Mouse (Mus musculus): ENCODE measurements around the gene Fpr-rs4. TPM values are rescaled to one million over a fixed set of nuclear protein-coding genes. Genes with fewer than 3 reads are reported as not detected.
"Not testable (repeated sequence)": the region's sequence is repeated elsewhere in the genome, so short reads cannot be mapped to it uniquely, and the experiment has no call there.

Fpr-rs4 gene
- not detected in 2 replicates for polyA plus RNA-seq (2016; fragmentation: Nextera tagmentation; extraction: Ambion mirVana)

DNA sequence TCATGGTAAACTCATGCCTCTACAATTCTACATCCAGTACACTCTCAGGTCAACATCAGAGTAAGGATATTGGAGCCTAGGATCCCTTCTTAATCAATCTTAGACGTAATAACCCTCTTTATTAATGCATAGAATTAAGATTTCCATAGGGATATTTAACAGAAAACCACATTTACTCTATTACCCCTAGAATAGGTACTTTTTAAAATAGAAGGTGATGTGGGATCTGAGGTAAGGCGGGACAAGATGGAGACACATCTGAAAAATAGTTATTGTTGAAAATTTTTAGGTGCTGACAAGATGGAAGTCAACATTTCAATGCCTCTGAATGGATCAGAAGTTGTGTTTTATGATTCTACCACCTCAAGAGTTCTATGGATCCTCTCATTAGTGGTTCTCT is at the start of gene Fpr-rs4:
Gene Fpr-rs4 (plus strand): TSS at position 301 of the 400 bp plus-strand sequence.
- Histone ChIP-seq H3K9me3 (replicated peaks) (peaks cover 2% of the 10 kb centered on the region; the same call in 1 of the 2 replicates), H3K27me3 (replicated peaks) (no peaks in the 10 kb centered on the region), H3K4me3 (no peak within 1 kb of the TSS), H3K27ac (ENCODE audit: poor library complexity, severe bottlenecking) (no peak within 1 kb of the TSS), H3K36me3 (no peaks in the 10 kb centered on the region), H3K4me2 (no peak within 1 kb of the TSS), H3K4me1 (replicated peaks) (no peaks in the 10 kb centered on the region), H3K9ac (no peak within 1 kb of the TSS)
- ATAC-seq (ENCODE audit: insufficient number of reproducible peaks, low FRiP score) = no peak
- WGBS = 48% methylated on average over 2 of the region's 2 CpGs

DNA sequence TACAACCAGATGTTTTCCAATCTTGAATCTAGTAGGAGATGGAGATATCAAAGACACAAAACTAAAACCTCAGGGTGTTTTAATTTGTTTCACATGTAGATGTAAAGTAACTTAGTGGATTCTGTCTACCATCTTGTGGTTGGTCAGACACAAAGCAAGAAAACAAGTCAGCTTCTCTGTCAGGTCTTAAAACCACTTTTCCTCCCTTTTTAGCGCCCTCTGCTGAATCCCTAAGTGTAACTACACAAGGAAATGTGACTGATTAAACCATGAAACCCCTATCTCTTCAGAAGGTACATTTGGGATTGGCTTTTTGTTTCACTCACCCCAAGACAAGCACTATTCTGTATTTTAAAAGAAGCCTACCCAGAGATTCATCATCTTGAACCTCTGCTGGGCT is 48.1 kb upstream of the Fpr-rs4 start:
- H3K4me2 ChIP-seq = no peak overlapping the region
- H3K27ac ChIP-seq (ENCODE audit: poor library complexity, severe bottlenecking) = no peak overlapping the region
- no peaks in the 10 kb centered on the region for H3K4me1 ChIP-seq (replicated peaks)
- H3K4me3 ChIP-seq = no peak overlapping the region
- H3K9me3 ChIP-seq (replicated peaks) = peaks cover 10% of the 10 kb centered on the region
- ATAC-seq (ENCODE audit: insufficient number of reproducible peaks, low FRiP score) = no peak
- no peaks in the 10 kb centered on the region for H3K36me3 ChIP-seq
- no peak overlapping the region for H3K9ac ChIP-seq
- H3K27me3 ChIP-seq (replicated peaks) = no peaks in the 10 kb centered on the region
- 13% methylated on average over 1 of the region's 1 CpGs for WGBS

DNA sequence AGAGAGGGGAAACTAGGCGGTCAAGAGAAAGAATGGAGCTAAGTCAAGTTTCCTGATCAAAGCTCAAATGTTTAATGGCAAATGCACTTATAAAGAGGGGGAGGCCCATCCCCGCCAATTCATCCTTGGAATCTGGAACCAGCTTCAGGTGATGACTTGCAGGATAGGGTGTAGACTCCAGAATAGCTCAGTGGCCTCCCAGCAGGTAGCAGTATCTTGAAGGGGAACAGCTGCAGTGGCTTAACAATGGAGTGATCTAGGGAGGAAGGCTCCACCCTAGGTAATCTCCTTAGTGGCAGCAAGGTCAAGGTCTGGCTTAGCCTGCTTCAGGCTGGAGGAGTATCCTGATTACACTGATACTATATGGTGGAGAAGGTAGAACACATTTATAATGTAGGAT is 40.3 kb upstream of the Fpr-rs4 start:
- not testable (repeated sequence) for H3K27ac ChIP-seq (ENCODE audit: poor library complexity, severe bottlenecking)
- 62% methylated on average over 2 of the region's 2 CpGs for WGBS

DNA sequence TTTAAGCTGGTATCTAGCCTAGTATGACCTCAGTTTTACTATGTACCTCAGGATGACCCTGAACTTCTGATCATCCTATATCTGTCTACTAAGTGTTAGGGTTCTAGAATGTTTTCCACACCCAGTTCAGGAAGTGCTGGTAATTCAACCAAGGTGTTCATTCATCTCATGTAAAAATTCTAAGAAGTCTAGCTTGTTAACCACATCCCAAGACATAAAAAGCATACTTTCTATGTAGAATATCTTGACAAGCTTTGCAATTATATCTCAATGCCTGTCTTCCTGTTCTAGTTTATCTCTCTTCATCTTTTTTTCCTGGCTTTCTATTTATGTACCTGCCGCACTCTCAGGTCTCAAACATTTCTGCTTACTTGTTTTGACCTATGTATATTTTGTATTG is 16.8 kb upstream of the Fpr-rs4 start:
- Histone ChIP-seq H3K9me3 (replicated peaks) (no peaks in the 10 kb centered on the region), H3K4me3 (no peak overlapping the region), H3K27me3 (replicated peaks) (no peaks in the 10 kb centered on the region), H3K27ac (ENCODE audit: poor library complexity, severe bottlenecking) (no peak overlapping the region), H3K36me3 (no peaks in the 10 kb centered on the region), H3K4me2 (no peak overlapping the region), H3K9ac (no peak overlapping the region), H3K4me1 (replicated peaks) (no peaks in the 10 kb centered on the region)
- ATAC-seq (ENCODE audit: insufficient number of reproducible peaks, low FRiP score) = no peak
- WGBS = 88% methylated on average over 1 of the region's 1 CpGs

More for the DNA sequence above, 40.3 kb upstream of the Fpr-rs4 start:
- H3K27me3 ChIP-seq (replicated peaks); H3K9ac ChIP-seq; H3K4me1 ChIP-seq (replicated peaks); H3K4me2 ChIP-seq; ATAC-seq (ENCODE audit: insufficient number of reproducible peaks, low FRiP score); H3K36me3 ChIP-seq; H3K4me3 ChIP-seq: not testable (repeated sequence)
- H3K9me3 ChIP-seq (replicated peaks) = peaks cover 15% of the 10 kb centered on the region

DNA sequence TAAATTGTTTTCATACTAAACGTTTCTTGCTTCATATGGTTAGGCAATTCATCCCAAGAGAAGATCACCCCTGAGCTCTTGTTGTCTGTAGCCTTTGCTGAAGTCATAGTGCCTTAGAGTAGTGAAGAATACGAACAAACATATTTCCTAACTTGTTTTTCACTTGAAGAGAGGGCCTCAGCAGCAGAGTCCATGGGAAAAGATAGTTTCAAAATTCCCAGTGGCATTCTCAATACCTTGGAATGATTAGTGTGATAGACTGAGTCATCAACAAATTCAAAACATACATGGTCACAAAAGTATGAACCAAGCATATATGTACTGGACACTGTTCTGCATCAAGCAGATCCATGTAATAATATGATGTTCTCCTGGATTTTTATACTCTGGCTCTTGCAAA is 27.6 kb downstream of the Fpr-rs4 start, which contains the start of gene Vmn2r124:
Gene Vmn2r124 (plus strand): TSS at position 301 of the 400 bp plus-strand sequence.
- Histone ChIP-seq H3K9me3 (replicated peaks) (no peaks in the 10 kb centered on the region), H3K27me3 (replicated peaks) (no peaks in the 10 kb centered on the region), H3K4me1 (replicated peaks) (no peaks in the 10 kb centered on the region), H3K4me3 (no peak within 1 kb of the TSS), H3K9ac (no peak within 1 kb of the TSS), H3K4me2 (no peak within 1 kb of the TSS), H3K36me3 (no peaks in the 10 kb centered on the region), H3K27ac (ENCODE audit: poor library complexity, severe bottlenecking) (no peak within 1 kb of the TSS)
- 44% methylated on average over 2 of the region's 2 CpGs for WGBS
- ATAC-seq (ENCODE audit: insufficient number of reproducible peaks, low FRiP score) = no peak

Other genes starting within 250 kb of the Fpr-rs4 start
- gene Spaca6, start 194.6 kb upstream of the Fpr-rs4 start, polyA plus RNA-seq (2016; fragmentation: Nextera tagmentation; extraction: Ambion mirVana) = 33.3 and 34.8 TPM in 2 replicates
- gene Has1, start 166.5 kb upstream of the Fpr-rs4 start, polyA plus RNA-seq (2016; fragmentation: Nextera tagmentation; extraction: Ambion mirVana) = 0.80 and 1.0 TPM in 2 replicates
- not detected in 2 replicates for gene Fpr1, start 137.8 kb upstream of the Fpr-rs4 start, polyA plus RNA-seq (2016; fragmentation: Nextera tagmentation; extraction: Ambion mirVana)
- not detected in 2 replicates for gene Fpr2, start 133.9 kb upstream of the Fpr-rs4 start, polyA plus RNA-seq (2016; fragmentation: Nextera tagmentation; extraction: Ambion mirVana)
- not detected in 2 replicates for gene Fpr3, start 133.9 kb upstream of the Fpr-rs4 start, polyA plus RNA-seq (2016; fragmentation: Nextera tagmentation; extraction: Ambion mirVana)
- not detected in 2 replicates for gene Vmn2r124, start 27.7 kb downstream of the Fpr-rs4 start, polyA plus RNA-seq (2016; fragmentation: Nextera tagmentation; extraction: Ambion mirVana)
- not detected in 2 replicates for gene Vmn2r91, start 63.3 kb downstream of the Fpr-rs4 start, polyA plus RNA-seq (2016; fragmentation: Nextera tagmentation; extraction: Ambion mirVana)
- gene Vmn2r92, start 130.2 kb downstream of the Fpr-rs4 start, polyA plus RNA-seq (2016; fragmentation: Nextera tagmentation; extraction: Ambion mirVana) = not detected in 2 replicates